24 mouse cellular contexts compared by ENCODE assay signal in the genomic region with DNA sequence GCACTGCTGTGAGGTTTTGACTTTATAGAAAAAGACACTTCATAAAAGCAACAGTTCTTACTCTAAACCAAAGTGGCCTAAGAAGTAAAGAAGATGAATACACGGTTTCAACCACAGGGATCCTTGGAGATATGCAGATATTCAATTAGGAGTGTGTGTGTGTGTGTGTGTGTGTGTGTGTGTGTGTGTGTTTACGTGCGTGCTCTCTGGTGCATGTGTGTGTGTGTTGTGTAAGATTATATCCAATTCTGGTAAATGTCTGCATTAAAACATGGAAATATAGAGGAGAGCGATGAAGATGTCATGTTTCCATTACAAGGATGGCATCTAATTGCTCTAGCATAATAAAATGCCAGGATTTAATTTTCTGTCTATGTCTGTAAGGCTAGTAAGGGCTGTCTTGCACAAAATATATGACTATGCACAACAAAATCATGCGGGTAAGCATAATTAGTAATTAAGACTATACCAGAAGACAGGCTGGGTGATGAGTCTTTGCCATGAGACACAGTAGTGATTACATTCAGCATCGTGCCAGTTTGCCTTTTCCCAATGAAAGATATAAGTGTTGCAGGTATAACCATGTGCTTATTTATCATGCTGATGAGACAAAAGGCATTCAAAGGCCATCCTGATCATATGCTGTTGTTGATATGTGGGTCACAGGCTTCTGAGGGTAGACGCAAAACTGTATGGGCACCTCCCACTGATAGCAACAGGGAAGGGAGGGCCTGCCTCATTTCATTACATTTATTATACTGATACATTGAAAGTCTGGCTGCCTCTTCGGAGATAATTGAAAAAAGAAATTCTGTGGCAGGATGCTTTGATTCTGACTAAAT.
DNase-seq lines count a peak whose midpoint lies in the region; ATAC-seq lines count a peak whose summit lies in the region.
"Had no signal": no experiment of that assay in that cellular context is flagged by ENCODE, and none has a peak within 500 bp of the region (broad histone marks: within the 10 kb centered on the region; RNA-seq: fewer than 3 reads in every experiment).

No protein-coding gene starts in this region.

- intact Hi-C loops in heart, postnatal 25 days (cut with DNase I) = no loop called here

- H3K9me3 ChIP-seq in heart, embryonic 10.5 days = no peaks in the 10 kb centered on the region
- H3K9me3 ChIP-seq in midbrain, embryonic 16.5 days (replicated peaks; ENCODE audit: control insufficient read depth, low read length, poor library complexity, severe bottlenecking) = no peaks in the 10 kb centered on the region
- H3K9me3 ChIP-seq: embryonic facial prominence, embryonic 10.5 days; heart, embryonic 13.5 days; limb, embryonic 13.5 days; liver, embryonic 12.5 days had no signal

- H3K36me3 ChIP-seq in heart, embryonic 10.5 days = no peaks in the 10 kb centered on the region
- no peaks in the 10 kb centered on the region for H3K36me3 ChIP-seq in midbrain, embryonic 16.5 days (ENCODE audit: control insufficient read depth, insufficient read depth, low read length)
- H3K36me3 ChIP-seq: embryonic facial prominence, embryonic 10.5 days; G1E; heart, embryonic 13.5 days; limb, embryonic 13.5 days; liver, embryonic 12.5 days had no signal

- H3K27me3 ChIP-seq in heart, embryonic 10.5 days (ENCODE audit: insufficient read depth, poor library complexity, severe bottlenecking) = no peaks in the 10 kb centered on the region
- H3K27me3 ChIP-seq in midbrain, embryonic 16.5 days (ENCODE audit: control insufficient read depth, insufficient read depth, low read depth, low read length) = no peaks in the 10 kb centered on the region
- H3K27me3 ChIP-seq: CH12.LX; heart, embryonic 13.5 days; limb, embryonic 13.5 days; liver, embryonic 12.5 days; Patski had no signal

- peak; percentile 60 for ATAC-seq in midbrain, embryonic 16.5 days
- no peak for ATAC-seq in CD4-positive, CD25-positive, alpha-beta regulatory T cell, adult 4 months
- ATAC-seq: inflammation-experienced regulatory T-cells, adult 6 months; liver, embryonic 12.5 days; Patski had no signal

- H3K9ac ChIP-seq in midbrain, embryonic 16.5 days (ENCODE audit: low read depth, low read length) = no peak overlapping the region
- H3K9ac ChIP-seq: heart, embryonic 13.5 days; limb, embryonic 13.5 days; liver, embryonic 12.5 days had no signal

- WGBS in heart, embryonic 10.5 days = 80% methylated on average over 8 of the region's 8 CpGs
- 53% methylated on average over 8 of the region's 8 CpGs for WGBS in midbrain, embryonic 16.5 days

- peak; percentile 1 for DNase-seq in heart, embryonic 10.5 days (ENCODE audit: low spot score)
- DNase-seq in heart, postnatal 25 days (ENCODE audit: low spot score) = no peak
- DNase-seq in retina, embryonic 14.5 days (ENCODE audit: low spot score) = peak; percentile 37
- DNase-seq in retina, postnatal 1 day = no peak
- no peak for DNase-seq in frontal cortex, postnatal 14 days (ENCODE audit: low spot score in 2 of 2)
- DNase-seq: adrenal gland, postnatal 36 days; cerebellum, adult 9-11 months; heart, postnatal 14 days; kidney, adult 18-20 months; layer of hippocampus, adult 9-11 months; lung, adult 18-20 months; lung, postnatal 10 days had no signal

- H3K27ac ChIP-seq in heart, embryonic 10.5 days = no peak overlapping the region
- H3K27ac ChIP-seq in midbrain, embryonic 16.5 days (ENCODE audit: low read length) = no peak overlapping the region
- H3K27ac ChIP-seq: embryonic facial prominence, embryonic 10.5 days; heart, embryonic 13.5 days; kidney, postnatal 0 days; limb, embryonic 13.5 days; liver, embryonic 12.5 days; stomach, postnatal 0 days had no signal

- no peak overlapping the region for H3K4me2 ChIP-seq in midbrain, embryonic 16.5 days (ENCODE audit: low read length)
- H3K4me2 ChIP-seq: heart, embryonic 13.5 days; limb, embryonic 13.5 days; liver, embryonic 12.5 days had no signal

- H3K4me3 ChIP-seq in heart, embryonic 10.5 days = no peak overlapping the region
- H3K4me3 ChIP-seq in midbrain, embryonic 16.5 days (ENCODE audit: low read depth, low read length) = no peak overlapping the region
- H3K4me3 ChIP-seq: embryonic facial prominence, embryonic 10.5 days; heart, embryonic 13.5 days; limb, embryonic 13.5 days; liver, embryonic 12.5 days had no signal

- no peaks in the 10 kb centered on the region for H3K4me1 ChIP-seq in heart, embryonic 10.5 days
- H3K4me1 ChIP-seq in midbrain, embryonic 16.5 days (ENCODE audit: control insufficient read depth, insufficient read depth, low read length) = peaks cover 16% of the 10 kb centered on the region; the same call in 1 of the 2 replicates
- H3K4me1 ChIP-seq: heart, embryonic 13.5 days; liver, embryonic 12.5 days had no signal

Comparison
In these comparisons a context has a peak if more than half of its experiments do, and no peak if none do; other contexts are left out.
1. DNase-seq: peak in heart, embryonic 10.5 days (single experiment) and retina, embryonic 14.5 days (single experiment); none in heart, postnatal 25 days (single experiment), retina, postnatal 1 day (single experiment) and frontal cortex, postnatal 14 days (0 of 2).